8 mouse cellular contexts compared by ENCODE assay signal in the genomic region with DNA sequence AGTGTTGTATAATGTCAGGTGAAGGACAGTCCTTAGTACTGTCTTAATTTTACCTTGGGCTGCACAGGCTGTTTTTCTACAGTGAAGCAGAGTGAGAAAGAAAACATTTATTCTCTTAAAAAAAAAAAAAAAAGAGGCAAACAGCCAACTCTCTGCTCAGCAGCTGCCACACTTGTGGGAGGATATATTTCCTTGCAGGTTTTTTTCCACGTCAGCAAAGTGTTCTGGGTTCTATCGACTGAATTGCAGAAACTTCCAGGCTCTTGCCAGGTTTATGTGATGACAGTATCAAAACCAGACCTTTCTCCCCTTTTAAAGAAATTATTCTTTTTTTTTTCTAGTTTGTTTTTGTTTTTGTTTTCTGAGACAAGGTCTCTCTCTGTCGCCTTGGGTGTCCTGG. TPM values are rescaled to one million over a fixed set of nuclear protein-coding genes. Genes with fewer than 3 reads are reported as not detected.
DNase-seq lines count a peak whose midpoint lies in the region; ATAC-seq lines count a peak whose summit lies in the region.

No protein-coding gene starts in this region.

- peaks cover 13% of the 10 kb centered on the region for H3K36me3 ChIP-seq in megakaryocyte, embryonic 14.5 days (replicated peaks; ENCODE audit: low read length)
- H3K36me3 ChIP-seq in forebrain, embryonic 13.5 days (ENCODE audit: poor library complexity, severe bottlenecking): peaks cover 2% of the 10 kb centered on the region
- peaks cover 10% of the 10 kb centered on the region; the same call in 1 of the 2 replicates for H3K36me3 ChIP-seq in limb, embryonic 15.5 days
- H3K36me3 ChIP-seq in stomach, embryonic 16.5 days (ENCODE audit: control insufficient read depth, insufficient read depth, low read length): no peaks in the 10 kb centered on the region

- WGBS in forebrain, embryonic 13.5 days: 68% methylated on average over 3 of the region's 3 CpGs
- 25% methylated on average over 3 of the region's 3 CpGs for WGBS in limb, embryonic 15.5 days
- 39% methylated on average over 3 of the region's 3 CpGs for WGBS in stomach, embryonic 16.5 days

- H3K4me3 ChIP-seq in megakaryocyte, embryonic 14.5 days (replicated peaks): peak overlapping the region; percentile 98
- H3K4me3 ChIP-seq in forebrain, embryonic 13.5 days: no peak overlapping the region
- H3K4me3 ChIP-seq in limb, embryonic 15.5 days: peak overlapping the region; percentile 87
- no peak overlapping the region; the same call in 1 of the 2 replicates for H3K4me3 ChIP-seq in stomach, embryonic 16.5 days (replicated peaks; ENCODE audit: low read length)

- peaks cover 38% of the 10 kb centered on the region for H3K4me1 ChIP-seq in megakaryocyte, embryonic 14.5 days
- H3K4me1 ChIP-seq in forebrain, embryonic 13.5 days: peaks cover 8% of the 10 kb centered on the region
- H3K4me1 ChIP-seq in limb, embryonic 15.5 days: peaks cover 12% of the 10 kb centered on the region
- H3K4me1 ChIP-seq in stomach, embryonic 16.5 days (ENCODE audit: control insufficient read depth, insufficient read depth, low read length): peaks cover 4% of the 10 kb centered on the region

- no peak overlapping the region for H3K27ac ChIP-seq in forebrain, embryonic 13.5 days
- H3K27ac ChIP-seq in limb, embryonic 15.5 days: peak overlapping the region; percentile 77; the same call in 1 of the 2 replicates
- H3K27ac ChIP-seq in stomach, embryonic 16.5 days (ENCODE audit: low read length): no peak overlapping the region

- no peaks in the 10 kb centered on the region for H3K9me3 ChIP-seq in megakaryocyte, embryonic 14.5 days
- no peaks in the 10 kb centered on the region for H3K9me3 ChIP-seq in forebrain, embryonic 13.5 days (replicated peaks)
- no peaks in the 10 kb centered on the region for H3K9me3 ChIP-seq in limb, embryonic 15.5 days
- no peaks in the 10 kb centered on the region for H3K9me3 ChIP-seq in stomach, embryonic 16.5 days (replicated peaks; ENCODE audit: control insufficient read depth, low read length)

- H3K27me3 ChIP-seq in megakaryocyte, embryonic 14.5 days (replicated peaks): peaks cover 8% of the 10 kb centered on the region
- peaks cover 6% of the 10 kb centered on the region; the same call in 1 of the 2 replicates for H3K27me3 ChIP-seq in forebrain, embryonic 13.5 days
- H3K27me3 ChIP-seq in limb, embryonic 15.5 days: no peaks in the 10 kb centered on the region
- H3K27me3 ChIP-seq in stomach, embryonic 16.5 days (ENCODE audit: control insufficient read depth, insufficient read depth, low read length): no peaks in the 10 kb centered on the region

- H3K9ac ChIP-seq in forebrain, embryonic 13.5 days: no peak overlapping the region
- no peak overlapping the region for H3K9ac ChIP-seq in limb, embryonic 15.5 days
- H3K9ac ChIP-seq in stomach, embryonic 16.5 days (ENCODE audit: low read length): peak overlapping the region; percentile 62; the same call in 1 of the 2 replicates

- H3K4me2 ChIP-seq in forebrain, embryonic 13.5 days: peak overlapping the region; percentile 88
- peak overlapping the region; percentile 77 for H3K4me2 ChIP-seq in limb, embryonic 15.5 days
- H3K4me2 ChIP-seq in stomach, embryonic 16.5 days (ENCODE audit: low read depth, low read length): peak overlapping the region; percentile 90

- DNase-seq in right cerebral cortex, postnatal 10 days (ENCODE audit: low spot score in 2 of 2): no peak
- no peak for DNase-seq in right cerebral cortex, postnatal 25 days
- no peak for DNase-seq in cerebellum, adult 18-20 months

- no peak for ATAC-seq in megakaryocyte, adult 5-6 weeks (ENCODE audit: poor library complexity, severe bottlenecking)
- no peak for ATAC-seq in forebrain, embryonic 13.5 days
- no peak for ATAC-seq in limb, embryonic 15.5 days (ENCODE audit: insufficient number of reproducible peaks, low FRiP score, low TSS enrichment, low read depth)
- no peak for ATAC-seq in stomach, embryonic 16.5 days (ENCODE audit: insufficient read depth, low FRiP score)

RNA-seq across cellular contexts. Expression of a gene that starts 0.9 kb away (rescaled TPM):
- polyA plus RNA-seq in megakaryocyte, embryonic 14.5 days (2012; ENCODE audit: insufficient read depth, low replicate concordance): 6.8 TPM in 1 of 2 replicates, not detected in the other
- 6.7 and 14.0 TPM in 2 replicates for total RNA-seq in megakaryocyte, adult 5-6 weeks (2015)
- total RNA-seq in megakaryocyte, adult 5-6 weeks (2017): 13.7 and 28.7 TPM in 2 replicates
- 14.8 and 17.4 TPM in 2 replicates for polyA plus RNA-seq in forebrain, embryonic 13.5 days (2015; fragmentation: Nextera tagmentation; extraction: Ambion mirVana)
- 20.0 and 20.2 TPM in 2 replicates for polyA plus RNA-seq in limb, embryonic 15.5 days (2015; fragmentation: Nextera tagmentation; extraction: Ambion mirVana)
- 19.7 and 20.4 TPM in 2 replicates for polyA plus RNA-seq in stomach, embryonic 16.5 days (2015; fragmentation: Nextera tagmentation; extraction: Ambion mirVana)

Comparison
In these comparisons a context has a peak if more than half of its experiments do, and no peak if none do; other contexts are left out.
1. H3K4me3 ChIP-seq: peak in megakaryocyte, embryonic 14.5 days (single experiment) and limb, embryonic 15.5 days (single experiment); none in forebrain, embryonic 13.5 days (single experiment) and stomach, embryonic 16.5 days (single experiment).
2. Peak in every context shown above with its lines, with median percentiles within 50 percentile points of each other: H3K4me2 ChIP-seq.